Mouse (Mus musculus) intestine, embryonic 16.5 days (tissue): ENCODE measurements around the gene Hacd2. TPM values are rescaled to one million over a fixed set of nuclear protein-coding genes. Genes with fewer than 3 reads are reported as not detected.
A peak's percentile ranks its signal among the peaks of the same experiment; 100 is the strongest.

Source experiments
- ATAC-seq: fragments of 200-750 bp; cut with Nextera tagmentation; 2 replicates; pipeline ENCODE4 v1.8.0; 2017; ENCODE audit warnings: moderate TSS enrichment, moderate library complexity
- H3K27ac ChIP-seq: fragments of 300-500 bp; sonication (generic); 2 replicates; pipeline ENCODE4 v1.5.1; 2014; ENCODE audit warnings: mild to moderate bottlenecking, low read length
- H3K27me3 ChIP-seq: fragments of 300-500 bp; sonication (generic); replicated peaks from 2 replicates; pipeline ENCODE4 v1.6.1; 2014; ENCODE audit warnings: low read length, control low read depth, mixed read lengths; ENCODE audit not compliant: control insufficient read depth, insufficient read depth
- H3K36me3 ChIP-seq: fragments of 300-500 bp; sonication (generic); 2 replicates; pipeline ENCODE4 v1.6.1; 2014; ENCODE audit warnings: low read length, control low read depth; ENCODE audit not compliant: control insufficient read depth, insufficient read depth
- H3K4me1 ChIP-seq: fragments of 300-500 bp; sonication (generic); 2 replicates; pipeline ENCODE4 v1.6.1; 2014; ENCODE audit warnings: low read length, control low read depth, mixed read lengths; ENCODE audit not compliant: control insufficient read depth, insufficient read depth
- H3K4me2 ChIP-seq: fragments of 300-500 bp; sonication (generic); 2 replicates; pipeline ENCODE4 v1.6.1; 2014; ENCODE audit warnings: low read depth, low read length, control low read depth
- H3K4me3 ChIP-seq: fragments of 300-500 bp; sonication (generic); 2 replicates; pipeline ENCODE4 v1.5.1; 2014; ENCODE audit warnings: mild to moderate bottlenecking, low read length
- H3K9ac ChIP-seq: fragments of 300-500 bp; sonication (generic); 2 replicates; pipeline ENCODE4 v1.6.1; 2014; ENCODE audit warnings: low read depth, low read length
- H3K9me3 ChIP-seq: fragments of 300-500 bp; sonication (generic); 2 replicates; pipeline ENCODE4 v1.6.1; 2016; ENCODE audit warnings: low read length, control low read depth; ENCODE audit not compliant: control insufficient read depth
- WGBS: fragments of 180-500 bp; shearing (Covaris S2); extraction: QIAGEN DNeasy Blood & Tissue Kit; methylation state at CpG from one replicate; pipeline ENCODE4 v1.1.7; 2014; 5-methylcytosine and 5-hydroxymethylcytosine counted together
- polyA plus RNA-seq: library from polyadenylated mRNA; unstranded; fragments of >200 nt; fragmentation: Nextera tagmentation; extraction: Ambion mirVana; gene quantifications from 2 replicates; pipeline ENCODE4 v1.2.1, GENCODE M21; 2015

Gene Hacd2
- polyA plus RNA-seq, 1 experiment from 2014 or later: 103 TPM

- no peak overlapping the region for H3K9ac ChIP-seq
These were observed 91.3 kb downstream of the Hacd2 start for GRCm38 (mm10) chr16:35113496-35113895.

GRCm38 (mm10) chr16:35116328-35116956 is 94.2 kb downstream of the Hacd2 start:
- no peak overlapping the region for H3K27ac ChIP-seq
- H3K27me3 ChIP-seq: no peaks in the 10 kb centered on the region
- 0 out of 2 replicates have a peak, but pooled peaks cover 3% of the 10 kb centered on the region for H3K4me1 ChIP-seq
- ATAC-seq: no peak
- H3K4me2 ChIP-seq: no peak overlapping the region
- WGBS: 81% methylated on average over 7 of the region's 7 CpGs
- no peak overlapping the region for H3K9ac ChIP-seq
- no peak overlapping the region for H3K4me3 ChIP-seq
- 0 out of 2 replicates have a peak, but pooled peaks cover 3% of the 10 kb centered on the region for H3K9me3 ChIP-seq
- no peaks in the 10 kb centered on the region for H3K36me3 ChIP-seq

More at GRCm38 (mm10) chr16:35113496-35113895, 91.3 kb downstream of the Hacd2 start:
- ATAC-seq: no peak
- 82% methylated on average over 5 of the region's 5 CpGs for WGBS
- Histone ChIP-seq H3K4me3 (no peak overlapping the region), H3K4me1 (peaks cover 3% of the 10 kb centered on the region; the same call in 1 of the 2 replicates), H3K27ac (no peak overlapping the region), H3K9me3 (0 out of 2 replicates have a peak, but pooled peaks cover 1% of the 10 kb centered on the region), H3K4me2 (no peak overlapping the region), H3K36me3 (no peaks in the 10 kb centered on the region), H3K27me3 (no peaks in the 10 kb centered on the region)

GRCm38 (mm10) chr16:35117436-35117835 is 95.2 kb downstream of the Hacd2 start:
- no peaks in the 10 kb centered on the region for H3K36me3 ChIP-seq
- no peak for ATAC-seq
- WGBS: 61% methylated on average over 7 of the region's 7 CpGs

GRCm38 (mm10) chr16:35120603-35121002 is 98.4 kb downstream of the Hacd2 start:
- no peaks in the 10 kb centered on the region for H3K27me3 ChIP-seq
- WGBS: 57% methylated on average over 4 of the region's 4 CpGs
- no peak for ATAC-seq

More at GRCm38 (mm10) chr16:35117436-35117835, 95.2 kb downstream of the Hacd2 start:
- H3K27me3 ChIP-seq: no peaks in the 10 kb centered on the region
- no peak overlapping the region for H3K4me3 ChIP-seq
- H3K27ac ChIP-seq: no peak overlapping the region
- H3K9me3 ChIP-seq: 0 out of 2 replicates have a peak, but pooled peaks cover 3% of the 10 kb centered on the region
- 0 out of 2 replicates have a peak, but pooled peaks cover 3% of the 10 kb centered on the region for H3K4me1 ChIP-seq
- no peak overlapping the region for H3K9ac ChIP-seq
- no peak overlapping the region for H3K4me2 ChIP-seq

GRCm38 (mm10) chr16:35127270-35127669 is 105.0 kb downstream of the Hacd2 start:
- 89% methylated on average over 5 of the region's 5 CpGs for WGBS

More at GRCm38 (mm10) chr16:35120603-35121002, 98.4 kb downstream of the Hacd2 start:
- Histone ChIP-seq H3K4me1 (0 out of 2 replicates have a peak, but pooled peaks cover 3% of the 10 kb centered on the region), H3K4me2 (no peak overlapping the region), H3K4me3 (no peak overlapping the region), H3K36me3 (no peaks in the 10 kb centered on the region), H3K9me3 (0 out of 2 replicates have a peak, but pooled peaks cover 3% of the 10 kb centered on the region), H3K27ac (no peak overlapping the region), H3K9ac (no peak overlapping the region)

GRCm38 (mm10) chr16:35130172-35130571 is 107.9 kb downstream of the Hacd2 start:
- Histone ChIP-seq H3K9me3 (no peaks in the 10 kb centered on the region), H3K9ac (no peak overlapping the region), H3K4me3 (no peak overlapping the region), H3K36me3 (no peaks in the 10 kb centered on the region), H3K27ac (no peak overlapping the region), H3K4me2 (no peak overlapping the region), H3K4me1 (no peaks in the 10 kb centered on the region), H3K27me3 (no peaks in the 10 kb centered on the region)
- WGBS: 70% methylated on average over 3 of the region's 3 CpGs
- no peak for ATAC-seq

More at GRCm38 (mm10) chr16:35127270-35127669, 105.0 kb downstream of the Hacd2 start:
- Histone ChIP-seq H3K9me3 (no peaks in the 10 kb centered on the region), H3K27me3 (no peaks in the 10 kb centered on the region), H3K4me2 (no peak overlapping the region), H3K4me1 (no peaks in the 10 kb centered on the region), H3K36me3 (no peaks in the 10 kb centered on the region), H3K27ac (no peak overlapping the region), H3K4me3 (no peak overlapping the region), H3K9ac (no peak overlapping the region)
- ATAC-seq: no peak

- Histone ChIP-seq H3K27me3 (no peaks in the 10 kb centered on the region; the same call in 1 of the 2 replicates), H3K9me3 (no peaks in the 10 kb centered on the region), H3K9ac (no peak overlapping the region), H3K4me1 (peaks cover 6% of the 10 kb centered on the region; the same call in 1 of the 2 replicates), H3K36me3 (no peaks in the 10 kb centered on the region), H3K27ac (no peak overlapping the region), H3K4me3 (no peak overlapping the region), H3K4me2 (no peak overlapping the region)
- WGBS: 79% methylated on average over 6 of the region's 6 CpGs
- ATAC-seq: no peak
These were observed 117.2 kb downstream of the Hacd2 start for GRCm38 (mm10) chr16:35139416-35139815.

- Histone ChIP-seq H3K36me3 (no peaks in the 10 kb centered on the region), H3K4me2 (no peak overlapping the region), H3K9ac (peak overlapping the region; percentile 31; the same call in 1 of the 2 replicates), H3K27me3 (no peaks in the 10 kb centered on the region; the same call in 1 of the 2 replicates), H3K27ac (no peak overlapping the region), H3K4me3 (no peak overlapping the region), H3K4me1 (peaks cover 6% of the 10 kb centered on the region; the same call in 1 of the 2 replicates), H3K9me3 (no peaks in the 10 kb centered on the region)
- WGBS: 22% methylated on average over 11 of the region's 11 CpGs
- 0 out of 2 replicates have a peak, but pooled peaks have one; percentile 23 for ATAC-seq
These were observed 117.8 kb downstream of the Hacd2 start for GRCm38 (mm10) chr16:35139873-35140619.

- Histone ChIP-seq H3K9me3 (no peaks in the 10 kb centered on the region), H3K4me2 (no peak overlapping the region), H3K27ac (no peak overlapping the region), H3K4me3 (no peak overlapping the region), H3K4me1 (peaks cover 6% of the 10 kb centered on the region; the same call in 1 of the 2 replicates), H3K36me3 (no peaks in the 10 kb centered on the region), H3K9ac (no peak overlapping the region), H3K27me3 (no peaks in the 10 kb centered on the region; the same call in 1 of the 2 replicates)
- no peak for ATAC-seq
- WGBS: 42% methylated on average over 9 of the region's 9 CpGs
These were observed 118.4 kb downstream of the Hacd2 start for GRCm38 (mm10) chr16:35140620-35140975.
